Mouse (Mus musculus) CH12.LX (cell line): ENCODE data around the gene B230104I21Rik. TPM values are rescaled to one million over a fixed set of nuclear protein-coding genes. Genes with fewer than 3 reads are reported as not detected.

Experiments
- DNase-seq: peaks from one replicate; pipeline ENCODE4 v3.0.0-alpha.2; 2013; ENCODE audit errors: extremely low read depth
- H3K27ac ChIP-seq: 2 replicates; pipeline ENCODE4 v1.5.1; 2012; ENCODE audit warnings: low read depth, mild to moderate bottlenecking, control low read depth, moderate library complexity; ENCODE audit not compliant: insufficient read depth
- H3K27me3 ChIP-seq: replicated peaks from 2 replicates; pipeline ENCODE3; 2012; ENCODE audit warnings: inconsistent platforms
- H3K36me3 ChIP-seq, 2 experiments: replicated peaks in 1 of 2; 2 replicates each; pipeline versions ENCODE3 to v1.6.1; 2012; ENCODE audit warnings: inconsistent platforms in 1 of 2, low read length in 1 of 2, mild to moderate bottlenecking in 1 of 2, mixed read lengths in 1 of 2, moderate library complexity in 1 of 2; ENCODE audit not compliant: control insufficient read depth in 1 of 2, insufficient read depth in 1 of 2
- H3K4me1 ChIP-seq, 2 experiments: 2 replicates each; pipeline ENCODE4 v1.6.1; 2012; ENCODE audit warnings: inconsistent platforms in 1 of 2, moderate library complexity in 1 of 2; ENCODE audit not compliant: insufficient read depth in 2 of 2, control insufficient read depth in 1 of 2
- H3K4me2 ChIP-seq: 2 replicates; pipeline ENCODE4 v1.6.1; 2012; ENCODE audit warnings: low read depth, mild to moderate bottlenecking, control low read depth; ENCODE audit not compliant: poor library complexity, insufficient read depth, severe bottlenecking
- H3K4me3 ChIP-seq, 3 experiments: fragments of 150-350 bp in 1 of 3; sonication (generic) in 1 of 3; replicated peaks in 1 of 3; 2 replicates each; pipeline versions ENCODE3 to v1.5.1; 2011 to 2012; ENCODE audit warnings: low read depth in 2 of 3, low read length in 2 of 3, mild to moderate bottlenecking in 2 of 3, moderate library complexity in 2 of 3, control low read depth in 1 of 3, improper control_type of control experiment in 1 of 3, inconsistent platforms in 1 of 3, mixed read lengths in 1 of 3; ENCODE audit not compliant: poor library complexity in 1 of 3
- H3K79me2 ChIP-seq: replicated peaks from 2 replicates; pipeline ENCODE4 v1.6.1; 2012; ENCODE audit warnings: mild to moderate bottlenecking, moderate library complexity; ENCODE audit not compliant: control insufficient read depth, poor library complexity, insufficient read depth, severe bottlenecking; ENCODE audit errors: extremely low read depth
- H3K9ac ChIP-seq: 2 replicates; pipeline ENCODE4 v1.6.1; 2012; ENCODE audit warnings: low read depth, mild to moderate bottlenecking, control low read depth, moderate library complexity; ENCODE audit not compliant: insufficient read depth
- H3K9me3 ChIP-seq: replicated peaks from 2 replicates; pipeline ENCODE3; 2012; ENCODE audit warnings: low read length, inconsistent platforms, mixed read lengths
- BHLHE40 ChIP-seq: IDR thresholded peaks from 2 replicates; pipeline ENCODE4 v1.6.1; 2011; ENCODE audit warnings: mild to moderate bottlenecking, low read depth, low read length, improper control_type of control experiment
- CHD1 ChIP-seq: IDR thresholded peaks from 2 replicates; pipeline ENCODE4 v1.6.1; 2012; ENCODE audit warnings: low read depth, low read length, improper control_type of control experiment, inconsistent platforms
- CHD2 ChIP-seq: IDR thresholded peaks from 2 replicates; pipeline ENCODE4 v1.6.1; 2011; ENCODE audit warnings: low read length, improper control_type of control experiment
- ELF1 ChIP-seq: IDR thresholded peaks from 2 replicates; pipeline ENCODE4 v1.6.1; 2014; ENCODE audit warnings: low read depth, mild to moderate bottlenecking, inconsistent platforms, low read length, improper control_type of control experiment
- ETS1 ChIP-seq: conservative IDR thresholded peaks from 2 replicates; pipeline ENCODE4 v1.6.1; 2012; ENCODE audit warnings: low read depth, mild to moderate bottlenecking, inconsistent platforms, low read length, improper control_type of control experiment, moderate library complexity
- GABPA ChIP-seq: IDR thresholded peaks from 2 replicates; pipeline ENCODE4 v1.6.1; 2012; ENCODE audit warnings: low read depth, low read length, improper control_type of control experiment, inconsistent platforms; ENCODE audit not compliant: insufficient replicate concordance
- JUN ChIP-seq: IDR thresholded peaks from 2 replicates; pipeline ENCODE4 v1.6.1; 2011; ENCODE audit warnings: low read depth, mild to moderate bottlenecking, low read length, improper control_type of control experiment, moderate library complexity; ENCODE audit not compliant: insufficient read depth
- JUND ChIP-seq: conservative IDR thresholded peaks from 2 replicates; pipeline ENCODE4 v1.6.1; 2011; ENCODE audit warnings: low read depth, low read length, improper control_type of control experiment
- KAT2A ChIP-seq: IDR thresholded peaks from 2 replicates; pipeline ENCODE4 v1.6.1; 2012; ENCODE audit warnings: low read length, improper control_type of control experiment, inconsistent platforms; ENCODE audit not compliant: insufficient replicate concordance
- MAFK ChIP-seq: IDR thresholded peaks from 2 replicates; pipeline ENCODE4 v1.6.1; 2011; ENCODE audit warnings: low read length, improper control_type of control experiment; ENCODE audit not compliant: insufficient replicate concordance
- MEF2A ChIP-seq: IDR thresholded peaks from 2 replicates; pipeline ENCODE4 v1.6.1; 2014; ENCODE audit warnings: low read depth, mild to moderate bottlenecking, inconsistent platforms, low read length, improper control_type of control experiment, borderline replicate concordance
- MXI1 ChIP-seq: IDR thresholded peaks from 2 replicates; pipeline ENCODE4 v1.6.1; 2011; ENCODE audit warnings: mild to moderate bottlenecking, low read depth, low read length, improper control_type of control experiment
- MYC ChIP-seq: IDR thresholded peaks from 2 replicates; pipeline ENCODE4 v1.6.1; 2011; ENCODE audit warnings: low read depth, mild to moderate bottlenecking, improper control_type of control experiment, low read length
- NELFE ChIP-seq: IDR thresholded peaks from 2 replicates; pipeline ENCODE4 v1.6.1; 2011; ENCODE audit warnings: low read depth, low read length, improper control_type of control experiment
- NRF1 ChIP-seq: IDR thresholded peaks from 2 replicates; pipeline ENCODE4 v1.6.1; 2014; ENCODE audit warnings: low read depth, mild to moderate bottlenecking, inconsistent platforms, low read length, improper control_type of control experiment, moderate library complexity
- POLR2A ChIP-seq: IDR thresholded peaks from 2 replicates; pipeline ENCODE4 v1.6.1; 2011; ENCODE audit warnings: low read depth, mild to moderate bottlenecking, improper control_type of control experiment, low read length
- POLR2AphosphoS2 ChIP-seq: IDR thresholded peaks from 2 replicates; pipeline ENCODE4 v1.6.1; 2011; ENCODE audit warnings: low read depth, low read length, improper control_type of control experiment
- RAD21 ChIP-seq: IDR thresholded peaks from 2 replicates; pipeline ENCODE4 v1.6.1; 2011; ENCODE audit warnings: low read depth, mild to moderate bottlenecking, low read length, improper control_type of control experiment, moderate library complexity
- SMC3 ChIP-seq: IDR thresholded peaks from 2 replicates; pipeline ENCODE4 v1.6.1; 2011; ENCODE audit warnings: low read depth, low read length, improper control_type of control experiment
- TBP ChIP-seq: conservative IDR thresholded peaks from 2 replicates; pipeline ENCODE4 v1.6.1; 2011; ENCODE audit warnings: low read depth, low read length, improper control_type of control experiment
- TCF12 ChIP-seq: IDR thresholded peaks from 2 replicates; pipeline ENCODE4 v1.6.1; 2014; ENCODE audit warnings: low read depth, mild to moderate bottlenecking, inconsistent platforms, low read length, improper control_type of control experiment
- UBTF ChIP-seq: IDR thresholded peaks from 2 replicates; pipeline ENCODE4 v1.6.1; 2012; ENCODE audit warnings: low read depth, mild to moderate bottlenecking, inconsistent platforms, low read length, improper control_type of control experiment, moderate library complexity
- ZC3H11A ChIP-seq: IDR thresholded peaks from 2 replicates; pipeline ENCODE4 v1.6.1; 2012; ENCODE audit warnings: low read depth, mild to moderate bottlenecking, inconsistent platforms, low read length, improper control_type of control experiment
- ZKSCAN1 ChIP-seq: IDR thresholded peaks from 2 replicates; pipeline ENCODE4 v1.6.1; 2012; ENCODE audit warnings: low read depth, inconsistent platforms, low read length, improper control_type of control experiment, borderline replicate concordance
- ZMIZ1 ChIP-seq: IDR thresholded peaks from 2 replicates; pipeline ENCODE4 v1.6.1; 2012; ENCODE audit warnings: low read depth, mild to moderate bottlenecking, inconsistent platforms, low read length, improper control_type of control experiment
- dilution Hi-C: fragments of 300-500 bp; cut with MboI; formaldehyde crosslinking; loops from 2 replicates; pipeline ENCODE4 v1.14.3; 2020; ENCODE audit warnings: low sequenced_read_pairs; ENCODE audit not compliant: extremely low pct_unique_long_range_greater_than_20kb, extremely low pct_ligation_motif_present
- in situ Hi-C: fragments of 300-500 bp; cut with MboI; formaldehyde crosslinking; loops from 3 replicates; pipeline ENCODE4 v1.14.3; 2019; ENCODE audit warnings: low sequenced_read_pairs, low pct_ligation_motif_present, low pct_unique_long_range_greater_than_20kb, mixed read lengths
- polyA plus RNA-seq: library from polyadenylated mRNA; unstranded; fragments of >175 nt; gene quantifications from 2 replicates; pipeline ENCODE4 v1.2.1, GENCODE M21; 2012; ENCODE audit warnings: low read depth; ENCODE audit not compliant: insufficient read length
- total RNA-seq, 2 experiments: library from RNA; depleted of rRNA; stranded (reverse); fragments of 300-350 nt in 1 of 2; fragments of >200 nt in 1 of 2; gene quantifications; 2 replicates each; pipeline ENCODE4 v1.2.3; 2012 to 2014

The B230104I21Rik gene
- total and polyA plus RNA-seq, 3 experiments = not detected

DNA sequence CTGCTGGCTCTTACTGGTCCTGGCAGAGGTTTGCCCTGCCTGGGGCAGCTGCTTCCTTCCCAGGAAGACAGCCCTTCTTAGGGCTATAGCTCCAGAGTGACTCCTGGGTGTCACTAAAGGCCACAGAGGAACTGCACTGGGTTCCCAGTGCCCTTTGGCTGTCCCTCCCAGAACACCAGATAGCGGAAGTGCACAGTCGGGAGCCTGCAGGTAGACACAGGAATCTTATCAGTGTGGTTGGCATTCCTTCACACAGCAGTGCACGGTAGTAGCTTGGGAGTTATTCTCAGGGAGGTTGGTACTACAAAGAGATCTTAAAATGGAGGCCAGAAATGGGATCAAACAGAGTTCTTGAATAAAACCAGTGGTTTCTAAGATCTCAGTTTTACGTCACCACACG is 22.4 kb downstream of the B230104I21Rik start:
- in situ Hi-C loops = no loop called here
- peaks cover 84% of the 10 kb centered on the region for H3K9me3 ChIP-seq
- H3K79me2 ChIP-seq = no peaks in the 10 kb centered on the region
- H3K9ac ChIP-seq = no peak overlapping the region
- no peaks in the 10 kb centered on the region for H3K27me3 ChIP-seq
- TF ChIP-seq ZC3H11A (no peak), POLR2AphosphoS2 (no peak), CHD2 (no peak), KAT2A (no peak), MYC (no peak), ZMIZ1 (no peak)
- H3K4me2 ChIP-seq = no peak overlapping the region
- H3K27ac ChIP-seq = no peak overlapping the region
- no peaks in the 10 kb centered on the region for H3K36me3 ChIP-seq
- no peak overlapping the region for H3K4me3 ChIP-seq
- dilution Hi-C loops = no loop called here
- H3K4me1 ChIP-seq = no peaks in the 10 kb centered on the region
- no peak for DNase-seq

DNA sequence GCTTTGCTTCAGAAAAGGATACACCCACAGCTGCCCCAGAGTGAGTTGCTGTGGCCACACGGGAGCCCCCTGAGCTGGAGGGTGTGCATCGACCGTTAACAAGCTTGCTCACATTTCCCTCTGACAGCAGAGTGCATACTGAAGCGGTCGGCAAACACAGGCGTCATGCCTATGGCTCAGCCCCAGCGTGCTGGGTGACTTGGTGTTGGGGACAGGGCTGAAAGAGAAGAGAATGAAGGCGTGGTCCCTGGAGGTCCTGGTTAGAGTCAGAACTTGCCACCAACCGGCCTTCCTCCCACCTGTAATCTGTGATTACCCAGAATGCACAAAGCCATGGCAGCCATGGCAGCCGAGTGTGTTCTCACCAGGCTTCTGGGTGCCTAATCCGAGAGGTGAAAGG is 22.9 kb downstream of the B230104I21Rik start:
- Histone ChIP-seq H3K4me1 (no peaks in the 10 kb centered on the region), H3K36me3 (no peaks in the 10 kb centered on the region), H3K4me3 (no peak overlapping the region), H3K27ac (no peak overlapping the region), H3K4me2 (no peak overlapping the region), H3K79me2 (no peaks in the 10 kb centered on the region), H3K9me3 (peaks cover 84% of the 10 kb centered on the region), H3K27me3 (no peaks in the 10 kb centered on the region)
- DNase-seq = no peak
- TF ChIP-seq KAT2A = no peak
- no peak for TF ChIP-seq MXI1
- no peak for TF ChIP-seq POLR2AphosphoS2
- TF ChIP-seq JUN = no peak
- TF ChIP-seq GABPA = no peak
- TF ChIP-seq MEF2A = no peak
- no peak for TF ChIP-seq TBP
- TF ChIP-seq ELF1 = no peak
- no peak for TF ChIP-seq NELFE
- TF ChIP-seq, all 38 proteins: peak for 0
- in situ Hi-C loops = no loop called here
- dilution Hi-C loops = no loop called here
- H3K9ac ChIP-seq = no peak overlapping the region

DNA sequence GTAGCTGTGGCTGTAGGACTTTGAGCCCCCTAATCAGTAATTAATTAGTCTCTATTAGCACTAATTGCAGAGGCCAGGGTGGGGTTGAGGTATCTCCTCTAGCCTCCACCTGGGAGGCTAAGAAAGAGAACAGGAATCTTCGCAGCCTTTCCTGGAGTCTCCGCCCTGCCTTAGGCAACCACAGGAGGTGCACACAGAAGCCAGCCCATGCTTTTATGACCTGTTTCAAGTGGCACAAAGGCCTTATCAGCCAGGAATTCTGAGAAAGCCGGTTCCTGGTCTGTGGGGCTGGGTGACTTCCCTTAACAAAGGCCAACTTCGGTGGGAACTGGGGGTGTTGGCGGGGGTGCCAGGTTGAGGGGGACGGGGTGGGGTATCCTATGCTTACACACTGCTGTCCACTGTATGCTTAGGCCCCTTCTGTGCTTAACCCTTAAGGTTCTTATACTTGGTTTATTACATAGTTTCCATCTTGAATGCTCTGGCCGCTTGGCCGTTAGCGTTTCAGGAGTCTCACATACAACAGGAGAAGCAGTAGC is 23.9 kb downstream of the B230104I21Rik start:
- no peaks in the 10 kb centered on the region for H3K27me3 ChIP-seq
- TF ChIP-seq SMC3 (no peak), MEF2A (no peak), GABPA (no peak), JUND (no peak), ETS1 (no peak), BHLHE40 (no peak), MAFK (no peak), ZKSCAN1 (no peak), NRF1 (no peak), CHD2 (no peak), CHD1 (no peak), RAD21 (no peak), ZC3H11A (no peak), UBTF (no peak), MYC (no peak), POLR2A (no peak), TCF12 (no peak)
- H3K4me3 ChIP-seq = no peak overlapping the region
- in situ Hi-C loops = no loop called here
- no peaks in the 10 kb centered on the region for H3K79me2 ChIP-seq
- dilution Hi-C loops = no loop called here
- H3K9ac ChIP-seq = no peak overlapping the region
- no peak for DNase-seq
- no peak overlapping the region for H3K4me2 ChIP-seq
- H3K36me3 ChIP-seq = no peaks in the 10 kb centered on the region
- H3K9me3 ChIP-seq = peaks cover 84% of the 10 kb centered on the region
- H3K27ac ChIP-seq = no peak overlapping the region
- H3K4me1 ChIP-seq = no peaks in the 10 kb centered on the region
